Mouse (Mus musculus) forebrain, embryonic 16.5 days (tissue): ENCODE measurements at regions not wholly inside any gene's neighbourhood (a gene's known extent, or its start where the extent isn't known, plus 50 kb on each side); places are given as distances from the start of the nearest gene placed in this dataset.
A peak's percentile ranks its signal among the peaks of the same experiment; 100 is the strongest.

Experiments used
- ATAC-seq: fragments of 200-750 bp; cut with Nextera tagmentation; 2 replicates; pipeline ENCODE4 v1.8.0; 2017; ENCODE audit warnings: mild to moderate bottlenecking, moderate library complexity
- H3K27ac ChIP-seq: fragments of 300-500 bp; sonication (generic); 2 replicates; pipeline ENCODE4 v1.5.1; 2014; ENCODE audit warnings: low read length, control low read depth
- H3K27me3 ChIP-seq: fragments of 300-500 bp; sonication (generic); replicated peaks from 2 replicates; pipeline ENCODE4 v1.6.1; 2014; ENCODE audit warnings: low read length; ENCODE audit not compliant: control insufficient read depth, insufficient read depth
- H3K36me3 ChIP-seq: fragments of 300-500 bp; sonication (generic); 2 replicates; pipeline ENCODE4 v1.6.1; 2014; ENCODE audit not compliant: control insufficient read depth, insufficient read depth
- H3K4me1 ChIP-seq: fragments of 300-500 bp; sonication (generic); replicated peaks from 2 replicates; pipeline ENCODE4 v1.6.1; 2014; ENCODE audit warnings: low read length; ENCODE audit not compliant: control insufficient read depth, insufficient read depth
- H3K4me2 ChIP-seq: fragments of 300-500 bp; sonication (generic); 2 replicates; pipeline ENCODE4 v1.6.1; 2014; ENCODE audit warnings: mild to moderate bottlenecking, low read length, control low read depth
- H3K4me3 ChIP-seq: fragments of 300-500 bp; sonication (generic); replicated peaks from 2 replicates; pipeline ENCODE4 v1.5.1; 2014; ENCODE audit warnings: mild to moderate bottlenecking, low read length, control low read depth
- H3K9ac ChIP-seq: fragments of 300-500 bp; sonication (generic); replicated peaks from 2 replicates; pipeline ENCODE4 v1.6.1; 2014; ENCODE audit warnings: low read depth, low read length, control low read depth
- H3K9me3 ChIP-seq: fragments of 300-500 bp; sonication (generic); 2 replicates; pipeline ENCODE4 v1.6.1; 2016; ENCODE audit warnings: low read length; ENCODE audit not compliant: control insufficient read depth
- WGBS: fragments of 180-500 bp; shearing (Covaris S2); extraction: QIAGEN DNeasy Blood & Tissue Kit; methylation state at CpG from one replicate; pipeline ENCODE4 v1.1.7; 2014; 5-methylcytosine and 5-hydroxymethylcytosine counted together

DNA sequence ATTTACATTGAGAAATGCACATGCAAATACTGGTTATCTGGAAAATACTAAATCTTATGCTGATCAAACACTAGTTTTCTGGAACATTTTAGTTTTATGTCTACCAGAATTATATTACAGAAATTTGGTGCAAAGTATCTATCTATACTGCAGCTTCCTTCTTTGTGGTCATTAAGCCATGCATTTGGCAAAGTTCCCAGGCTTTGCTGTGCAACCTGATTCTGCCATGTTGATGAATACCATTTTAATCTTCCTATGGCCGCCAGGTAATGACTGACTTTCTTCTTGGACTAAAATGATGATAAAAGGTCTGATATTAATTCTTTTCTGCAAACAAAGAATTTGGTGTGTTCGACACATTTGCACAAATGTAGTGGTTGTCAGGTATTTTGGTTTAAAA is 115.3 kb upstream of the Dock10 start:
- no peaks in the 10 kb centered on the region for H3K27me3 ChIP-seq
- H3K9ac ChIP-seq = no peak overlapping the region
- ATAC-seq = no peak
- H3K4me2 ChIP-seq = no peak overlapping the region
- no peaks in the 10 kb centered on the region for H3K36me3 ChIP-seq
- no peak overlapping the region for H3K27ac ChIP-seq
- no peaks in the 10 kb centered on the region for H3K4me1 ChIP-seq
- WGBS = 64% methylated on average over 2 of the region's 2 CpGs
- no peak overlapping the region for H3K4me3 ChIP-seq
- H3K9me3 ChIP-seq = no peaks in the 10 kb centered on the region

DNA sequence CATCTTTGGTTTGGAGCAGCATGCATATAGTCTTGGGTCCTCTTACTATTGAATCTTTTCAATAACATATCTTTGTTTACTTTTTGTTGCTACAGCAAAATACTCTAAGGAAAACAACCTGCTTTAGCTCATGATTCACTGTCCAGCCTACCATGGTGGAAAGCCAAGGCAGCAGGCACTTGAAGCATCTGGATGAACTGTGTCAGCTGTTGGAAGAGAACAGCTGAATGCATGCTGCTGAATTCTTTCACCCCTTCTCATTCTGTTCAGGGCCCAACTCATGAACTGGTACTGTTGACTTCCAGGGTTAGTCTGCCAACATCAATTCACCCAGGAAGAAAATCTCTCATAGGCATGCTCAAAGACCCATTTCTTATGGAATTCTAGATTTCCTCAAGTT is 110.5 kb upstream of the Dock10 start:
- Histone ChIP-seq H3K4me2 (no peak overlapping the region), H3K27ac (no peak overlapping the region), H3K4me3 (no peak overlapping the region), H3K9me3 (no peaks in the 10 kb centered on the region), H3K9ac (no peak overlapping the region), H3K27me3 (no peaks in the 10 kb centered on the region), H3K36me3 (no peaks in the 10 kb centered on the region), H3K4me1 (no peaks in the 10 kb centered on the region)
- ATAC-seq = no peak

DNA sequence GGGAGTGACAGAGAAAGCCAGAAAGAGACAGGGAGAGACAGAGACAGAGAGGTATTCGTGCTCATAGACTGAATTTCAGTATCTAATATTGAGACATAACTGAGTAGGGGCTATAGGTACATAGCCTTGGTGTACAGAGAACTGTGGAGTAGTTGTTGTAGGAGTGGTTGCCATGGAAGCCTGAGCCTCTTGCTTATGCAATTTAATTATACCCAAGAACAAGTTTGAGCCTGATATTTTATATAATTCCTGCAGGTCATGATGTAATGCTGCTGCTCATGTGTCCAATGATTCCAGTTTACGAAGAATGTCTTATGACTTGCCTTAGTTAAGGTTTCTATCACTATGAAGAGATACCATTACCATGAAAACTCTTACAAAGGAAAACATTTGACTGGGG is 98.7 kb upstream of the Dock10 start:
- H3K4me2 ChIP-seq = no peak overlapping the region
- H3K27me3 ChIP-seq = no peaks in the 10 kb centered on the region
- H3K9ac ChIP-seq = no peak overlapping the region
- ATAC-seq = no peak
- H3K4me3 ChIP-seq = no peak overlapping the region
- no peaks in the 10 kb centered on the region for H3K9me3 ChIP-seq
- H3K27ac ChIP-seq = no peak overlapping the region
- WGBS = 91% methylated on average over 2 of the region's 2 CpGs
- H3K4me1 ChIP-seq = peaks cover 8% of the 10 kb centered on the region
- no peaks in the 10 kb centered on the region for H3K36me3 ChIP-seq

DNA sequence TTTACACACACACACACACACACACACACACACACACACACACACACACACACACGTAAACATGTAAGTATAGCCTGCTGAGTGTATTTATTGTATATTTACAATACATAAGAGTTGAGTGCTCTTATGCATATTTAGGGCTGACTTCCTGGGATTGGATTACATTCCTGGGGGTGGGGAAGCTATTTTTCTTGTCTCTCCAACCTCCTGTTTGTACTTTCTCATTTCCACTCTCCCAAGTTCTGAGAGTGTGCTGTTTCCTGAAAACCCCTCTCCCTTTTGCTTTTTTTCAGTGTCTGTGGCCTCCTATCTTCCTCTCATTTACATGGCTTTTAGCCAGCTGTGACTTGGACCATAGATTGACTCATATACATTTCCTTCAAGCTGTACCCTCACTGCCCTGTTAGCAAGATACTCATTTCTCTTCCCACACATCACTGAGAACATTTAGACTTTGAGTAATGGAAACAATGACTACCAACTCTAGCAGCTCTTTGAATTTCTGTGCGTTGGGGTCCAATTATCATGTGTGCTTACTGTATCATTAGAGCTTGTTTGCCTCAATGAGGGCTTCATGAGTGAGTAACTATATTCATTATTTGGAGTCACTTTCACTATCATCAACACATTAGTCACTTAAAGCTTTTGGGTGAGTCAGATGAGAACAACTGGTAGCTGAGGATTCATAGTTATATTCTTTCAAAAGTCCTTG is 96.8 kb upstream of the Dock10 start:
- H3K27me3 ChIP-seq = no peaks in the 10 kb centered on the region
- ATAC-seq = no peak
- 52% methylated on average over 2 of the region's 2 CpGs for WGBS
- no peaks in the 10 kb centered on the region for H3K9me3 ChIP-seq
- no peak overlapping the region for H3K27ac ChIP-seq
- peaks cover 8% of the 10 kb centered on the region for H3K4me1 ChIP-seq
- no peak overlapping the region for H3K9ac ChIP-seq
- no peaks in the 10 kb centered on the region for H3K36me3 ChIP-seq
- H3K4me3 ChIP-seq = no peak overlapping the region
- H3K4me2 ChIP-seq = no peak overlapping the region

DNA sequence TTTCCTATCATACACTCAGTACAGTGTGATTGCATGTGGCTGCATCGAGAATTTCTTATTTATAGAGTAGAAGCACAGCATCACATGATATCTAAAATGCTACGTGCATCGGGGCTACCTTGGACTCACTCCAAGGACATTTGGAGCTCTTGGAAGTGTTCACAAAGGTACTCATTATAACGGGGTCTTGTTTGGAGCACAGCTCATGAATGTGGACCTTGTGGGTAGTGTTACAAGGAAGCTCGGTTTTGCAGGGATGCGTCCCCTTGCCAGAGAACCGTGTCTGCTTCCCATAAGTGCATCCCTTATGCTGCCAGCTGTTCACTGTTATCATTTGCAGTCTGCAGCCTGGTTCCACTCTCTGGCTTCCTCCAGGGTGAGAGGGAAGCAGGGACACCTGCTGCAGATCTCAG is 96.0 kb upstream of the Dock10 start:
- peak; percentile 89 for ATAC-seq
- Histone ChIP-seq H3K4me3 (peak overlapping the region; percentile 26), H3K27me3 (no peaks in the 10 kb centered on the region), H3K9ac (no peak overlapping the region), H3K4me2 (peak overlapping the region; percentile 6), H3K27ac (peak overlapping the region; percentile 53), H3K36me3 (no peaks in the 10 kb centered on the region), H3K4me1 (peaks cover 8% of the 10 kb centered on the region), H3K9me3 (no peaks in the 10 kb centered on the region)
- 18% methylated on average over 7 of the region's 7 CpGs for WGBS

DNA sequence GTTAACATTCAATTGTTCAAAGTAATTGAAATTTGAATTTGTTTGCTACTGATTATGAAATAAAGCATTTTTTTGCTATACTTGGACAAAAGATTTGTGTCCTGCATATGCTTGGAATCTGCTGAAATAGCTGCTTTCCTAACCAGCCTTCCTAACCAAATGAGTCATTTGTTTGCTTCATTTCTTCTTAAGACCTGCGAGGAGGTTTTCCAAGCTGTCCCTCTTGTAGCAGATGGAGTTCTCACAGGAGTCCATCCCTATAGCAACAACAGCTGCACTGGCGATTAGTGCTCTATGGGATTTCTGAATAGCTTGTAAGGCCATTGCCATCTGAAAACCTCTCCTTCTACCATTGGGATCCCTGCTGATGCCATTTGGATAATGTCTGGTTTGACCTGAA is 94.4 kb upstream of the Dock10 start:
- Histone ChIP-seq H3K36me3 (no peaks in the 10 kb centered on the region), H3K4me3 (no peak overlapping the region), H3K4me1 (peaks cover 8% of the 10 kb centered on the region), H3K27me3 (no peaks in the 10 kb centered on the region), H3K4me2 (no peak overlapping the region), H3K9me3 (no peaks in the 10 kb centered on the region), H3K9ac (no peak overlapping the region), H3K27ac (no peak overlapping the region)
- 0 out of 2 replicates have a peak, but pooled peaks have one; percentile 29 for ATAC-seq
- WGBS = 22% methylated on average over 2 of the region's 2 CpGs

DNA sequence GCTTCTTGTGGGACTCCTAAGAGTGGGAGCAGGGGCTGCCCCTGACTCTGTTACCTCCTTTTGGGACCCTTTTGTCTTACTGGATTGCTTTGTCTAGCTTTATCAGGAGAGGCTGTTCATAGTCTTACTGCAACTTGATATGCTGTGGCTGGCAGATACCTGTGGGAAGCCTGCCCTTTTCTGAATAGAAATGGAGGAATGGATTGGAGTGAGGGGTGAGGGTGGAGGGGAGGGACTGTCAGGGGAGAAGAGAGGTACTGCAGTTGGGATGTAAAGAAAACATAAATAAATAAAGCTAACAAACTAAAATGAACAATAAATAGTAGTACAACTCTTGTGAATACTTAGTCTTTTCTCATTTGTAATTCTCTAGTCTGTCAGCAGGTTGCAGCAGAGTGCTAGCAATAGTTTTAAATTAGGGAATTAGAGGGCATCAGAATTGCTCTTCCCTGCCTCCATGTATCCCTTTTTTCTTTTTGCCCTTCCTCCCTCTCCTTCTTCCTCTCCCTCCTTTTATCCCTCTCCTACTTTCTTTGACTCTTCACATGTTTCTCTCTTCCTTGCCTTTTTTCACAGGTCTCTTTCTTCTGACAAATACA is 72.0 kb upstream of the Dock10 start:
- no peak overlapping the region for H3K27ac ChIP-seq
- H3K9me3 ChIP-seq = no peaks in the 10 kb centered on the region
- no peak overlapping the region for H3K4me2 ChIP-seq
- peak; percentile 67 for ATAC-seq
- H3K4me3 ChIP-seq = no peak overlapping the region
- H3K4me1 ChIP-seq = no peaks in the 10 kb centered on the region
- H3K36me3 ChIP-seq = no peaks in the 10 kb centered on the region
- no peaks in the 10 kb centered on the region for H3K27me3 ChIP-seq
- no peak overlapping the region for H3K9ac ChIP-seq

DNA sequence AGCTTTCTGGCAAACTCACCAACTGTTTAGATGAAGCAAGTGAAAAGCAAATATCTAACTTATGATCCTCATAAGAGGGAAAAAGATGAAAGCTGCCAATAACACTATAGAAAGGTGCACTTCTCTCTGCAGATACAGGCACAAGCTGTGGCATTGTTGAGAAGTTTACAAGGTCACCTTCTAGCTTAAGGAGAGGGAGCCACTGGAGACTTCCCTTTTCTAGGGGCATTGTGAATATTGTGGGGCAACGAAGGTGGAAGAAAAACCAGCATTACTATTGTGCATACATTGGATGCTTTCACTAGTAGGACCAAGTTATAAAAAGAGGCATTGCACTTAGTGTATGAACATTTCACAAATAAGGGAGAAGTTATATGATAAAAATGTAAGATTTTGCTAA is 68.1 kb upstream of the Dock10 start:
- 87% methylated on average over 1 of the region's 1 CpGs for WGBS
- no peaks in the 10 kb centered on the region; the same call in 1 of the 2 replicates for H3K4me1 ChIP-seq
- no peak overlapping the region for H3K4me2 ChIP-seq
- H3K27me3 ChIP-seq = no peaks in the 10 kb centered on the region
- no peak for ATAC-seq
- no peaks in the 10 kb centered on the region for H3K9me3 ChIP-seq
- no peak overlapping the region for H3K4me3 ChIP-seq
- H3K36me3 ChIP-seq = no peaks in the 10 kb centered on the region
- H3K9ac ChIP-seq = no peak overlapping the region
- H3K27ac ChIP-seq = no peak overlapping the region

DNA sequence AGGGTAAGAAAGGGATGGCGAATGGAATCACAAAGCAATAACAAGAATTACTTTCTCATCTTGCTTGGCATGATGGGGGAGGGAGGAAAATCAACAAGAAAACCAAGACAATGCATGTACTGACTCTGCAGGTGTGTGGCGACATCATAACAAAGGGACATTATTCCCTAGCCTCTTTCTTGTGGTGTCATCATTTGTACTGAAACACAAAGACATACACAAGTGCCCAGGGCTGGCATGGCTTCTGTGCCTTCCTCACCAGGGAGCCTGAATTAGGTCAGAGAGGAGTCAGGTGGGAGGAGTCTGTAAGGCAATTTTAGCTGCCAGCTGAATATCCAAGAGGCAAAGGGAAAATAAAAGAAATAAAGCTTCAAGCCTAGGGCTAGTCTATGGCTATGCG is 65.6 kb upstream of the Dock10 start:
- no peak; the same call in 1 of the 2 replicates for ATAC-seq
- H3K4me3 ChIP-seq = no peak overlapping the region
- whole genome bisulfite sequencing = 45% methylated on average over 3 of the region's 3 CpGs

More for the DNA sequence above, 65.6 kb upstream of the Dock10 start:
- Histone ChIP-seq H3K9ac (no peak overlapping the region), H3K4me2 (no peak overlapping the region), H3K27ac (no peak overlapping the region), H3K9me3 (no peaks in the 10 kb centered on the region), H3K36me3 (no peaks in the 10 kb centered on the region), H3K27me3 (no peaks in the 10 kb centered on the region), H3K4me1 (no peaks in the 10 kb centered on the region; the same call in 1 of the 2 replicates)
